Mouse (Mus musculus) MEL (cell line): ENCODE measurements around the gene Lrrc4.

Experiments used
- CTCF ChIP-seq, 3 experiments: IDR thresholded peaks in 2 of 3; conservative IDR thresholded peaks in 1 of 3; 2 replicates each; pipeline ENCODE4 v1.5.1; 2011 to 2012; ENCODE audit warnings: low read length in 3 of 3, low read depth in 2 of 3, mild to moderate bottlenecking in 2 of 3, improper control_type of control experiment in 1 of 3, inconsistent platforms in 1 of 3, mixed read lengths in 1 of 3, moderate library complexity in 1 of 3; ENCODE audit not compliant: control insufficient read depth in 1 of 3, insufficient read depth in 1 of 3, poor library complexity in 1 of 3, severe bottlenecking in 1 of 3
- MAFK ChIP-seq: IDR thresholded peaks from 2 replicates; pipeline ENCODE4 v1.6.1; 2011; ENCODE audit warnings: low read depth, mild to moderate bottlenecking, low read length, improper control_type of control experiment, borderline replicate concordance
- RAD21 ChIP-seq: IDR thresholded peaks from 2 replicates; pipeline ENCODE4 v1.6.1; 2011; ENCODE audit warnings: mild to moderate bottlenecking, low read depth, low read length, improper control_type of control experiment
- SIN3A ChIP-seq: IDR thresholded peaks from 2 replicates; pipeline ENCODE4 v1.6.1; 2012; ENCODE audit warnings: low read length, improper control_type of control experiment, inconsistent platforms
- TBP ChIP-seq: IDR thresholded peaks from 2 replicates; pipeline ENCODE4 v1.8.0; 2011; ENCODE audit warnings: low read depth, low read length, improper control_type of control experiment
- USF1 ChIP-seq: IDR thresholded peaks from 2 replicates; pipeline ENCODE4 v1.6.1; 2014; ENCODE audit warnings: low read depth, mild to moderate bottlenecking, inconsistent platforms, low read length, improper control_type of control experiment, moderate library complexity

GRCm38 (mm10) chr6:28828593-28828992 lies 3.0 kb downstream of the Lrrc4 start:
- TF ChIP-seq RAD21 (no peak), CTCF (IDR thresholded peaks at IDR 0.05 in 2 of 3, conservative IDR thresholded peaks at IDR 0.05 in 1 of 3; ENCODE audit: control insufficient read depth in 1 of 3, insufficient read depth in 1 of 3, low read depth in 2 of 3, low read length in 3 of 3, poor library complexity in 1 of 3, severe bottlenecking in 1 of 3) (no peak), MAFK (no peak), SIN3A (no peak), USF1 (no peak), TBP (no peak)
